In genomic region chr2:5698451-5698850, GRCm38 (mm10) we compare ENCODE assay signal across 17 mouse cellular contexts.
"Had no signal": no experiment of that assay in that cellular context is flagged by ENCODE, and none has a peak within 500 bp of the region (broad histone marks: within the 10 kb centered on the region; RNA-seq: fewer than 3 reads in every experiment).

No protein-coding gene starts in this region.

- H3K27ac ChIP-seq: limb, embryonic 12.5 days; limb, embryonic 15.5 days; liver, embryonic 15.5 days; lung, embryonic 15.5 days; stomach, embryonic 15.5 days had no signal

- H3K9ac ChIP-seq: limb, embryonic 12.5 days; limb, embryonic 15.5 days; liver, embryonic 15.5 days; lung, embryonic 15.5 days; stomach, embryonic 15.5 days had no signal

- DNase-seq: kidney, postnatal 14 days; kidney, postnatal 4 days; left cerebral cortex, postnatal 4 days; lung, adult 18-20 months; lung, postnatal 10 days; lung, postnatal 36 days; midbrain, embryonic 14.5 days; right cerebral cortex, postnatal 25 days; spleen, adult 18-20 months; thymus, postnatal 25 days had no signal

- H3K36me3 ChIP-seq: limb, embryonic 12.5 days; limb, embryonic 15.5 days; liver, embryonic 15.5 days; lung, embryonic 15.5 days; stomach, embryonic 15.5 days had no signal

- H3K4me2 ChIP-seq: limb, embryonic 12.5 days; limb, embryonic 15.5 days; liver, embryonic 11.5 days; liver, embryonic 15.5 days; lung, embryonic 15.5 days; midbrain, embryonic 11.5 days; stomach, embryonic 15.5 days had no signal

- H3K4me3 ChIP-seq: limb, embryonic 12.5 days; limb, embryonic 15.5 days; liver, embryonic 15.5 days; lung, embryonic 15.5 days; stomach, embryonic 15.5 days had no signal

- H3K9me3 ChIP-seq: limb, embryonic 12.5 days; limb, embryonic 15.5 days; liver, embryonic 15.5 days; lung, embryonic 15.5 days; stomach, embryonic 15.5 days had no signal

- H3K4me1 ChIP-seq: limb, embryonic 12.5 days; limb, embryonic 15.5 days; lung, embryonic 15.5 days; stomach, embryonic 15.5 days had no signal

- H3K27me3 ChIP-seq: limb, embryonic 12.5 days; limb, embryonic 15.5 days; liver, embryonic 15.5 days; lung, embryonic 15.5 days; stomach, embryonic 15.5 days had no signal
